Mouse (Mus musculus) neural tube, embryonic 11.5 days (tissue): ENCODE results near the gene Bpifa6. TPM values are rescaled to one million over a fixed set of nuclear protein-coding genes. Genes with fewer than 3 reads are reported as not detected.

ENCODE experiments used
- ATAC-seq: fragments of 200-750 bp; cut with Nextera tagmentation; 2 replicates; pipeline ENCODE4 v1.8.0; 2017; ENCODE audit warnings: moderate number of reproducible peaks, mild to moderate bottlenecking, moderate TSS enrichment, moderate library complexity; ENCODE audit not compliant: insufficient read depth, low FRiP score, low TSS enrichment
- DNase-seq: peaks from one replicate; pipeline ENCODE4 v3.0.0-alpha.2; 2015; ENCODE audit warnings: low spot score
- H3K27ac ChIP-seq: fragments of 300-500 bp; sonication (generic); 2 replicates; pipeline ENCODE4 v1.5.1; 2014; ENCODE audit warnings: low read depth, mild to moderate bottlenecking, low read length
- H3K27me3 ChIP-seq: fragments of 300-500 bp; sonication (generic); 2 replicates; pipeline ENCODE4 v1.6.1; 2014; ENCODE audit warnings: mild to moderate bottlenecking, low read length, mixed read lengths; ENCODE audit not compliant: control insufficient read depth, insufficient read depth
- H3K36me3 ChIP-seq: fragments of 300-500 bp; sonication (generic); 2 replicates; pipeline ENCODE4 v1.6.1; 2014; ENCODE audit warnings: mild to moderate bottlenecking, low read length, moderate library complexity, mixed read lengths; ENCODE audit not compliant: control insufficient read depth, insufficient read depth
- H3K4me1 ChIP-seq: fragments of 300-500 bp; sonication (generic); 2 replicates; pipeline ENCODE4 v1.6.1; 2014; ENCODE audit warnings: low read length, mixed read lengths; ENCODE audit not compliant: control insufficient read depth, insufficient read depth
- H3K4me2 ChIP-seq: fragments of 300-500 bp; sonication (generic); 2 replicates; pipeline ENCODE4 v1.6.1; 2014; ENCODE audit warnings: low read depth, mild to moderate bottlenecking, moderate library complexity
- H3K4me3 ChIP-seq: fragments of 300-500 bp; sonication (generic); 2 replicates; pipeline ENCODE4 v1.5.1; 2014; ENCODE audit warnings: low read depth, low read length
- H3K9ac ChIP-seq: fragments of 300-500 bp; sonication (generic); 2 replicates; pipeline ENCODE4 v1.6.1; 2014; ENCODE audit warnings: mild to moderate bottlenecking, low read length
- H3K9me3 ChIP-seq: fragments of 300-500 bp; sonication (generic); 2 replicates; pipeline ENCODE4 v1.6.1; 2016; ENCODE audit warnings: low read length; ENCODE audit not compliant: control insufficient read depth
- WGBS: fragments of 180-500 bp; shearing (Covaris S2); extraction: QIAGEN DNeasy Blood & Tissue Kit; methylation state at CpG from one replicate; pipeline ENCODE4 v1.1.7; 2014; 5-methylcytosine and 5-hydroxymethylcytosine counted together
- polyA plus RNA-seq: library from polyadenylated mRNA; unstranded; fragments of >200 nt; fragmentation: Nextera tagmentation; extraction: Ambion mirVana; gene quantifications from 2 replicates; pipeline ENCODE4 v1.2.1, GENCODE M21; 2014

Bpifa6 gene
- not detected in 2 replicates for polyA plus RNA-seq

DNA sequence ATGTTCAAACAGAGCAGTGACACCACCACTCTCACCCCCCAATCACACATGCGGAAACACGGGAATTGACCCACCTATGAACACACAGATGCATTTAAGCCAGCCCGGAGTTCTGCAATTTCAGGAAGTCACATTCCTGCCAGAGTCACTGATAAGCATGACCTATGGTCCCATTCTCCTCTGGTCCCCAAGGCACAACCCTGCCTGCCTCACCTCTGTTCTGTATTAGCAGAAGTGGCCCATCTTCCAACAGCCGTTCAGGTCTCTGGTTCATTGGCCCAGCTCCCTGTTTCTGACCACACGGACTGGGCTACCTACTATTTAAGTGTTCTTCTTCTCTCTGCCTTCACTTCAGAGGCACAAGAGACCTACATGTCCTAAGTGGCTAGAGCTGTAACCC, at the start of gene Bpifa6:
Gene Bpifa6 (plus strand): TSS at position 364 of the 400 bp plus-strand sequence.
- 77% methylated on average over 5 of the region's 5 CpGs for WGBS
- Histone ChIP-seq H3K36me3 (no peaks in the 10 kb centered on the region), H3K27ac (no peak within 1 kb of the TSS), H3K4me1 (no peaks in the 10 kb centered on the region), H3K9me3 (no peaks in the 10 kb centered on the region), H3K9ac (no peak within 1 kb of the TSS), H3K27me3 (no peaks in the 10 kb centered on the region), H3K4me2 (no peak within 1 kb of the TSS), H3K4me3 (no peak within 1 kb of the TSS)
- ATAC-seq (no peak), DNase-seq (no peak)

DNA sequence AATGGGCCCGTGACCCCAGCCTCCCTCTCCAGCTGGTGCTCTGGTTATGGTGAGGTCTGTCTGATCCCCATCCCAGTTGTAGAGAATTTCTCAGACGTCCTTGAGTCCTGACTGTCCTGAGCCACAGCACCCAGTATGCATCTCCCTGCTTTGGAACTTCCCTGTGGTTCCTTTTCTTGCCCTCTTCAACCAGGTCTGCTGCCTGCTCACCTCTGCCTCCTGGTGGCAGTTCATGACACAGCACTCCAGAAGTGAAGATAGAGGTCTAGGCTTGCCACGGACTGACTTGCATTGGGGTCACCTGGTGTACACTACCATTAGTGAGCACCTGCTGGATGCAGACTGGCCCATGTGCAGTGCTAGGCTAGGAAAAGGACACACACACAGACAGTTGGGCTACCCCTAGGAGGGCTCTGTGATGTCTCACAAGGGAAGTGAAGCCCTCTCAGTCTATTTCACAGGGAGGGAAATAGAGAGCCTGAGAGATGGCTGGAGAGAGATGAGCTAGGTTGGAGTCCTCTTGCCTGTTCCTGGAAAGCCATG, 44.8 kb upstream of the Bpifa6 start:
- H3K4me1 ChIP-seq = no peaks in the 10 kb centered on the region
- no peak overlapping the region for H3K4me3 ChIP-seq
- H3K27ac ChIP-seq = no peak overlapping the region
- ATAC-seq = no peak
- H3K9ac ChIP-seq = no peak overlapping the region
- 37% methylated on average over 3 of the region's 3 CpGs for WGBS
- H3K27me3 ChIP-seq = no peaks in the 10 kb centered on the region
- no peak overlapping the region for H3K4me2 ChIP-seq
- no peaks in the 10 kb centered on the region for H3K9me3 ChIP-seq
- H3K36me3 ChIP-seq = no peaks in the 10 kb centered on the region
- DNase-seq = peak; percentile 71

DNA sequence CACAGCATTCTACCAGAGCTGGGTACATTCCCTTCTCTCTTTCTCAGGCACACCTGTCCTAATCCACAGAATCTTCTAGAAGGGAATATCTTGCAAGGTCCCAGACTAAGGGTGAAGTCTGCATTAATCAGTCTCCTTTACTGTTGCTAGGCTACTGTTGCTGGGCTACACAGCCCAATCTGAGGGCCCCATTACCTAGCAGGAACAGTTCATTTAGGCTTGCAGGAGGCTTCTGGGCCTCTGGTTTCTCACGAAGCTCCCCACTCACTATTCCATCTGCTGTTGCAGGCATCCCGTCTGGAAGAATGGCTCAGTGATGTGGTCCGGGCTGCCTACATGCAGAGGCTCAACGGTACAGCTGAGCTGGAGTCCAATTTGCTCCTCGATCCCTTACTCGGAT, 43.6 kb upstream of the Bpifa6 start:
- no peak overlapping the region for H3K4me3 ChIP-seq
- ATAC-seq (no peak), DNase-seq (no peak)
- no peak overlapping the region for H3K27ac ChIP-seq
- no peaks in the 10 kb centered on the region for H3K27me3 ChIP-seq
- no peaks in the 10 kb centered on the region for H3K36me3 ChIP-seq
- no peak overlapping the region for H3K9ac ChIP-seq
- no peaks in the 10 kb centered on the region for H3K9me3 ChIP-seq
- no peak overlapping the region for H3K4me2 ChIP-seq
- H3K4me1 ChIP-seq = no peaks in the 10 kb centered on the region
- WGBS = 75% methylated on average over 6 of the region's 6 CpGs

DNA sequence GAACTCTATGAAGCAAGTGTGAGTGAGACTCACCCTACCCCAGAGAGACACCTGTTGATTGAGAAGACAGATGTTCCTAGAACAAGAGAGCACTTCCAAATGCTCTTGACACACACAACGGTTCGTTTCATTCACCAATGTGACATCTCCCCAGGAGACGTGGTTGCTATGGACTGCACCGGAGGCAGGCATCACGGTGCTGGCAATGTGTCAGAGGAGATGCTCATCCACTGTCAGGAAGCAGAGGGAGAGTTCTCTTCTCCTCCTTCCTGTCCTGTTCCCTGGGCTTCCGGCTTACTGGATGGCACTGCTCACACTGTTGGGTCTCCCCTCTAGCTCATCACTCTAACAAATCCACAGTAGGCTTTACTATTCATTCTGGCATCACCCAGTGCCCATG, 41.4 kb upstream of the Bpifa6 start:
- H3K27ac ChIP-seq = no peak overlapping the region
- WGBS = 69% methylated on average over 6 of the region's 6 CpGs
- H3K4me2 ChIP-seq = no peak overlapping the region
- no peaks in the 10 kb centered on the region for H3K27me3 ChIP-seq
- H3K4me1 ChIP-seq = no peaks in the 10 kb centered on the region
- H3K36me3 ChIP-seq = no peaks in the 10 kb centered on the region
- no peak overlapping the region for H3K9ac ChIP-seq
- no peak overlapping the region for H3K4me3 ChIP-seq
- ATAC-seq (no peak), DNase-seq (no peak)
- no peaks in the 10 kb centered on the region for H3K9me3 ChIP-seq

DNA sequence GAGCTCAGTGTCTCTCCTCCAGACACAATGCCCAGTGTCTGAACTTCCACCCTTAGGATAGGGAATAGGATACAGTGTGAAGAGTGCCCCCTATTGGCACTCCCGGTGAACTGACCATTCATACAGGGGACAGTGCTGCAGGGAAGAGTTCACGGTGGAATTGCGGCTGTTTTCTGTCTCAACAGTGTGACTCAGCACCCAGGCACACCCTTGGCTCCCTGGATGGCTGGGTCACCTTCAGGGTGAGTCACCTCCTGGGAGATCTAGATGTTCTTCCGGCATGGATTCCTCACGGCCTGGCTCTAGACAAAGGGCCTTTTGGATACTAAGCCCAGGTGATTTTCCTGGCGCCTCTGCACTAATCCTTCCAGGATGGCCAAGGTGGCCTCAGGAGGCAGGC, 39.4 kb upstream of the Bpifa6 start:
- Histone ChIP-seq H3K4me3 (no peak overlapping the region), H3K9ac (no peak overlapping the region), H3K9me3 (no peaks in the 10 kb centered on the region), H3K27me3 (no peaks in the 10 kb centered on the region), H3K36me3 (no peaks in the 10 kb centered on the region), H3K4me2 (no peak overlapping the region), H3K27ac (no peak overlapping the region), H3K4me1 (no peaks in the 10 kb centered on the region)
- DNase-seq (no peak), ATAC-seq (no peak)
- WGBS = 92% methylated on average over 6 of the region's 6 CpGs

DNA sequence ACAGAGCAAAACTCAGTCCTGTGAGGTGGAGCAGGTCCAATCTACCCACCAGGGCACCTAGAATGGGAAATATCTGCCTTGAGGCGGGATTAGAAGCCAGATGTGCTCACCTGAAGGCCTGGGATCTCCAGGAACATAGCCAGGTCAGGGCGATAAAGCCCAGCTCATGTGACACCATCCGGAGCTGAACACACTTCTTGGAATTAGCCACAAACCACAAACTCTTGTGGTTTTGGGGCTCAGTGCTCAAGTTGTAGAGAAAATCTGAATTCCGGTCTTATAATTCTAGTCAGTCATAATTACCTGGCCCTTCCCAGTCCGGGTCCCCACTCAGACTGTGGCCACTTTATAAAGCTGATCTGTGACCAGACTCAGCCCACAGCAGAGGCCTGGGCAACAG, 36.9 kb upstream of the Bpifa6 start, which contains the start of gene Bpifb4:
Gene Bpifb4 (plus strand): TSS at position 370 of the 400 bp plus-strand sequence.
- H3K36me3 ChIP-seq = no peaks in the 10 kb centered on the region
- H3K27ac ChIP-seq = no peak within 1 kb of the TSS
- no peak within 1 kb of the TSS for H3K4me2 ChIP-seq
- H3K4me1 ChIP-seq = no peaks in the 10 kb centered on the region
- no peak for DNase-seq
- no peak within 1 kb of the TSS for H3K9ac ChIP-seq
- no peak within 1 kb of the TSS for H3K4me3 ChIP-seq
- no peaks in the 10 kb centered on the region for H3K27me3 ChIP-seq
- ATAC-seq = no peak
- no peaks in the 10 kb centered on the region for H3K9me3 ChIP-seq
- 87% methylated on average over 5 of the region's 5 CpGs for WGBS

DNA sequence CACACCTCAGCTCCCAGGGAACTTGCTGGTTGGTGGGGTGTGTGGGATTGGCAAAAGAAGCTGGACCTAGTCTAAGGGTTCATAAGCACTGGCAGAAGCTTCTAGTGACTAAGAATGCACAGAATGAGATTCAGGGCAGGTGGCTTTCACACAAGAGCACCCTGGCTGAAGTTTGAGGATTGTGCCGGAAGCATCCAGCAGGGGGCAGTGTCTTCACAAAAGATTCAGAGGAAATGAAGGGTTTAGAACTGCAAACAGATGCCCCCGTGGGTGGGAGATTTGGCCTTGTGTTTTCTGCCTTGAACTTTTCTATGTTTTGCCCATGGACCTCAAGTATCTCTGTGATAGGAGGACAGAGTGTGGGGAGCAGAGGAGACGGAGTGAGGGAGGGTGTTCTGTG, 31.2 kb upstream of the Bpifa6 start:
- ATAC-seq = no peak
- H3K4me3 ChIP-seq = no peak overlapping the region
- no peaks in the 10 kb centered on the region for H3K36me3 ChIP-seq
- H3K27ac ChIP-seq = no peak overlapping the region
- no peak overlapping the region for H3K4me2 ChIP-seq
- no peaks in the 10 kb centered on the region for H3K4me1 ChIP-seq
- 40% methylated on average over 3 of the region's 3 CpGs for WGBS
- no peaks in the 10 kb centered on the region for H3K27me3 ChIP-seq
- no peak overlapping the region for H3K9ac ChIP-seq
- H3K9me3 ChIP-seq = no peaks in the 10 kb centered on the region
- peak; percentile 63 for DNase-seq

DNA sequence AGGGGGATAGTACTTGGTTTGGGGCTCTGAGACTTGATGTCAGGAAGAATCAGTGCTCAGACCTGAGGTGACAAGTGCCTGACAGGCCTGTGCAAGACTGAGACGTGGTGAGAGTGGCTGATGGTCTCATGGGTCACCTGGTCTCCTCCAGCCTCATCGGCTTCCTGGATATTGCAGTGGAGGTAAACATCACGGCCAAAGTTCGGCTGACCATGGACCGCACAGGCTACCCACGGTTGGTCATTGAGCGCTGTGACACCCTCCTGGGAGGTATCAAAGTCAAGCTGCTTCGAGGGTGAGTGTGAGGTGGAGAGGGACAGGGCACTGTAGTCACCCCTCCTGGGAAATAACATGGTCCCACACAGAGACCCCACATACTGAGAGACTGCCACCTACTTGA, 30.2 kb upstream of the Bpifa6 start:
- Histone ChIP-seq H3K4me2 (no peak overlapping the region), H3K4me1 (no peaks in the 10 kb centered on the region), H3K27me3 (no peaks in the 10 kb centered on the region), H3K9ac (no peak overlapping the region), H3K4me3 (no peak overlapping the region), H3K27ac (no peak overlapping the region), H3K36me3 (no peaks in the 10 kb centered on the region), H3K9me3 (no peaks in the 10 kb centered on the region)
- ATAC-seq (no peak), DNase-seq (no peak)
- WGBS = 83% methylated on average over 8 of the region's 8 CpGs

DNA sequence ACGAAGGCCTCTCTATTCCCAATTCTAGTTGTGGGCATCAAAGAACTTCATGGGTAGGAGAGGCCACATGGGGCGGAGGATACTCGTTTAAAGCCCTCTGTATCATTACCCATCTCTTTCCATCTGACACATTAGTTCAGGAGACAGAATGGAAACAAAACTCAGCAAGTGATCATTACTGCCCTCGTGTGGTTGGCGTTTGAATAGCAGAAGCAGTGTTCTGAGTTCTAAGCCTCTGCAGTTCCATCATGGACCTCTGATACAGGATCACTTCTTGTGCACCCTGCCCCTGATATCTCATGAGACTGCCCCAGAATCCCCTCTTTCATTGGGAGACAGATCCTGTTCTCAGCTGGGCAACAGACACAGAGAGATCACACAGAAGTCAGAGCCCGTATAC, 21.8 kb upstream of the Bpifa6 start:
- peak; percentile 77 for DNase-seq
- no peaks in the 10 kb centered on the region for H3K36me3 ChIP-seq
- ATAC-seq = no peak
- H3K27ac ChIP-seq = no peak overlapping the region
- no peaks in the 10 kb centered on the region for H3K27me3 ChIP-seq
- 28% methylated on average over 6 of the region's 6 CpGs for WGBS
- no peaks in the 10 kb centered on the region for H3K4me1 ChIP-seq
- H3K4me2 ChIP-seq = no peak overlapping the region
- no peak overlapping the region for H3K9ac ChIP-seq
- no peaks in the 10 kb centered on the region for H3K9me3 ChIP-seq
- H3K4me3 ChIP-seq = no peak overlapping the region
